Mouse (Mus musculus): ENCODE measurements around the gene Abca12.
A peak's percentile ranks its signal among the peaks of the same experiment; 100 is the strongest.

Abca12 gene

DNA sequence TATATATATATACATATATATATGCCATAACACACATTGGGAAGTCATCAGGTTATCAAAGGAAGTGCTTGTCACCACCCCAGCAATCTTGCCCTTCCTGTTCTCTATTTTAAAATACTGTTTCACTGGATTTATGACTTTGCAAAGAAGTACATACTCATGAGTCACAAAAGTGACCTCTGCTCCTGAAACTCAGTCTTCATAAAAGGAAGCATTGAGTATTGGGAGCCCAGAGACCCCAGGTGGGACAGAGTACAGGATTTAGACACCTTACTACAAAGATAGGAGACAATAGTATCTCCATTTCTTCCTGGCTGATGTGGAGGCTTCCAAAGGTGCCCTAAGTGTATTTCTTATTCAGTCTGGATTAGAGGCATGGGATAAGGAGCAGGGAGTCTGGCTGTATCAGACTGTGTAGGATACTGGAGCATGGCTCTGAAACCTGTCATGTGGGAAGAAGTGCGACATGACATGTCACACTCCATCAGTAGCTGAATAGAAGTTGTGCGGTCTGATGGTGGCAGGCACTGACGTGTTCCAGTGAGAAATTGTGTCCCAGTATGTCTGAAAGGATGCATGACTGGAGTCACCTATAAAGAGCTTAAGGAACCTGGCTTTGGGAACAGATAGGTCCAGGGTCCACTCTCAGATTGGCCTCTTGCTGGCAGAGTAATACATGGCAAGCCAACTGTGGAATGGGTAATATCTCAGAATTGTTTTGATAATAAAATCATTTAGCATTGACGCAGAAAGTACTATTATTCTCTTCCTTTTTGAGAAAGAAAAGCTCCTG is 76.0 kb downstream of the Abca12 start:
- DNase-seq (ENCODE audit: low read depth in 2 of 2, low spot score in 2 of 2): no peak

DNA sequence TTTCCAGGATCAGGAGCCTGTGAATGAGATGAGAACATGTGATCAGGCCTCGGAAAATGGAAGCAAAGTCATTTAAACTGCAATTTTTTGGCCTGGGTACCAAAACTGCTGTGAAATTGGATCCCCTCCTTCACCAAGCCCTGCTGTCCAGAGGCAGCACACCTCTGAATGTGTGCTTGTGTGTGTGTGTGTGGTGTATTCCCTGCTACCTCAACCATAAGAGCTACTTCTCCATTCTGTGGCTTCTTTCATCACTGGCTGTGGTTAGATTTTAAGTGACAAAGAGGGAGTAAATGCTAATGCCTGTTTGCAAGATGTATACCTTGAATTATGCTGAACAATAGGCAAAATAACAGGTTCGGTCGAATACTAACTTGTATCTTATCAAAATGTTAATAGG is 84.4 kb downstream of the Abca12 start:
- DNase-seq (ENCODE audit: low read depth in 2 of 2, low spot score in 2 of 2): no peak

GRCm38 (mm10) chr1:71312171-71312570 is 102.5 kb downstream of the Abca12 start:
- no peak for DNase-seq (ENCODE audit: low read depth in 2 of 2, low spot score in 2 of 2)

GRCm38 (mm10) chr1:71310614-71311013 is 104.1 kb downstream of the Abca12 start:
- no peak for DNase-seq (ENCODE audit: low read depth in 2 of 2, low spot score in 2 of 2)

GRCm38 (mm10) chr1:71307362-71307761 is 107.3 kb downstream of the Abca12 start:
- no peak for DNase-seq (ENCODE audit: low read depth in 2 of 2, low spot score in 2 of 2)

DNA sequence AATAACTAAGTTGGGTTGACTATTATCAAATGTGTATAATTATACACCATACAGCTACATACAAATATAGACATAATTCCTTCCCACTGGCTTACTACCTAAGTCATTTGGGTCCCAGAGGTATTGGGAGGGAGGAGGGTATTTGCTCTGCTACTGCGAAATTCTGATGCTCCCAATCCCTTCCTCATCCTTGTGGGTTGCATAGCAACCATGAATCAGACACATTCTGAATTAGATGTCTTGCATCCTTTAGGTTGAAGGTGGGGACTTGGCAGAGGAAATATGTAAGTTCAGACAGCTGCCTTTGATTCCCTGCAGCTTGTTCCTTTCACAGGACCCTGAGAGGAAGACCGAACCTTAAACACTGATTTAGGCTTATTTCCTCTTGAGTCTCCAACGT is 108.5 kb downstream of the Abca12 start:
- no peak for DNase-seq (ENCODE audit: low read depth in 2 of 2, low spot score in 2 of 2)

GRCm38 (mm10) chr1:71304588-71304987 is 110.1 kb downstream of the Abca12 start:
- DNase-seq (ENCODE audit: low read depth in 2 of 2, low spot score in 2 of 2): no peak

DNA sequence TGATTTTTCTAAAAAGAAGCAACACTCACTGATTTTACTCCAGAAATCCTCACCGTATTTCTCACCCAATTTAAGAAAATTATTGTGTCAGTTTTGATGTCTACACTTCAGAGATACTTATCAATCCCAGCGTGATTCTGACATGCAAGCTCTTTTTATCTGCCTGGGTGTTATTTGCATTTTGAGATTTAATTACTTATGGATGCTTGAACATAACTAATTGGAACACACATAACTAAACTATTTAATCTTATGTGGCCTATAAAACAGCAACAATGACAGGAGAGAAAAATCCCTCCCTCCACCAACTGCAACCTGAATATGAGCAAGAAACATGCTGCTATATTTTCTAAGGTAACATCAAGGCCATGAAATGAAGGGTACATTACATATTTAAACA is 117.7 kb downstream of the Abca12 start:
- no peak for DNase-seq (ENCODE audit: low read depth in 2 of 2, low spot score in 2 of 2)

- DNase-seq (ENCODE audit: low read depth in 2 of 2, low spot score in 2 of 2): no peak
These were observed 118.1 kb downstream of the Abca12 start for GRCm38 (mm10) chr1:71296585-71296984.

DNA sequence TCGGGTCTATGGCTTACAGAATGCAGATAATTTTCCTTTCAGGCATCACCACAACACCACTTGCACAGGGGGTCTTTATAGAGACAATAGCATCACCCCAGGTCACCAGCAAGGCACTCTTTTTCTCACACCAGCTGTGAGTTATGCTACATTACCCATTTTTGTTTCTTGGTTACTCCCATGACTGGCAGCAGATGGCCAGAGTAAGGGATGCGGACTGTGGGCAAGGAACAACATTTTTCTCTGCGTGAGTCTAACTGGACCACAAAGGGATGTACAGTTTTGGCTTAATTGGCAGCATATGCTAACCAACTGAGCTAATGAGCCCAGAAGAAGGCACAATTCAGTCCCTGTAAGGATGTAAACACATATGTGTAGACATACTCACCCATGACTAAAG is 122.8 kb downstream of the Abca12 start:
- no peak for DNase-seq (ENCODE audit: low read depth in 2 of 2, low spot score in 2 of 2)

DNA sequence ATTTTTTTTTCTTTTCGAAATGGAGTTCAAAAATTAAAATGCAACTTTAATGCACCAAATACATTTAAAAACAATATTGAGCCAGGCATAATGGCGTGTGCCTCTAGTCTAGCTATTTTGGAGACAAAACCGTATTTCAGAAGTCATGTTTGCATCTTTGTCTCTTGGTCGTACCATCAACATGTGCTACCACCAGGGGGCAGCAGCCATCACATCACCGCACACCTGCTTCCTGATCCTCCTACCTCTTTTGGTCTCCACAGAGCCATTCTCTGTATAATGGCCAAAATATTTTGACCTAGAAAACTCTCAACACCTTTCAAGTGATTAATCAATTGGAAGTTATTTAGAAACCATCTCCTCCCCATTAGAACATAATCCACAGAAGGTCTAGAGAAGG is 125.2 kb downstream of the Abca12 start:
- peak in 1 of 2 experiments; percentile 1 for DNase-seq (ENCODE audit: low read depth in 2 of 2, low spot score in 2 of 2)

DNA sequence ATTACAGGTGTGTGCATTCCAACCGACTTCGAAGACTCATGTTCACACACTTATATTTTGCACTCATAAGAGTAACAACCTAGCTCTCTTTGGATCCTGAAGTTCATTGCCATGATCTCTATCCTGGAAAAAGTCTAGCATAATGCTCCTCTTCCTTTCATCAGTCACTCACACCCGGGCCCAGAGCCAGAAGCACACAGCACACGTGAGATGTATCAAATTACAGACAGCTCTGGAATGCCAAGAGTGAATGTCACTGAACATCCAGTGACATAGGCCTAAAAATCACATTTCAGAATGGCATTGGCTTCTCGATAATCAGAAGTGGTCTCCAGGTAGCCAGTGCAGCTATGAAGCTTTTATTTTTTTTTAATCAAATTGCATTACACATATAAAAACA is 137.8 kb downstream of the Abca12 start:
- DNase-seq (ENCODE audit: low read depth in 2 of 2, low spot score in 2 of 2): no peak

- no peak for DNase-seq (ENCODE audit: low read depth in 2 of 2, low spot score in 2 of 2)
These were observed 142.2 kb downstream of the Abca12 start for GRCm38 (mm10) chr1:71272550-71272949.

GRCm38 (mm10) chr1:71272077-71272476 is 142.6 kb downstream of the Abca12 start:
- DNase-seq (ENCODE audit: low read depth in 2 of 2, low spot score in 2 of 2): no peak

GRCm38 (mm10) chr1:71270083-71270482 is 144.6 kb downstream of the Abca12 start:
- no peak for DNase-seq (ENCODE audit: low read depth in 2 of 2, low spot score in 2 of 2)

DNA sequence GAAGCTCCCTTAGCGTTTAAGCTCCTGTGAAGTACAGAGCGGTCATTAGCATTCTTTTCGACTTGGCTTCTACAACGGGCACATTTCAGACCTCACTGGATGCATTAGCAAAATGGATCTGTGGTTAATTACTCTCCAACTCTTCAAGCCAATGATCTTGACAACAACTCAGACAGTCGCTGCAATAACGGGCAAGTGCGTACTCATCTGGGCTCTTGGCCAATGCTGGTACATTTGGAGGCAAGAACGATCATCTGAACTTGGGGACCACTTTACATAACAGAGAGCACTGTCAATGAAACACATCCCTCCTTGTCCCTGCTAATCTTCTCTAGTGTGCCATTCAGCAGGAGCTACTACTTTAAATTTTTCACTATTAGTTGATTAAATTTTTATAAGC is 148.1 kb downstream of the Abca12 start:
- DNase-seq (ENCODE audit: low read depth in 2 of 2, low spot score in 2 of 2): no peak

DNA sequence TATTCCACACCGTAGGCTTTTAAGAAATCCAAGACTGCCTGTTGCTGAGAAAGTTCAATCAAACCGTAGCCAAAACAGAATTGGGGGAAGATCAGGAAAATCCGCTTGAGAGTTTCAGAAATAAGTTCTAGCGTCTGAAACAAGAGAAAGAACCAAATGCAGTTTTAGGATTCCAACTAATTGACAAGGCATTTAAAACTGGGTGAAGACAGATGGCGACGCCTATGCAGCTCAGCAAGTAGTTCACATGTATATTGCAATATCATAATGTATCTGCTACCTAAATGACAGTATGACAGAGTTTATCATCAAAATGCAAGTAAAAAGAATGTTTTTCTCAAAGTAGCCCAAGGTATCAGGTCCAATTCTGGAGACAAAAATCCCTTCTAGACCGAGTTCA is 151.2 kb downstream of the Abca12 start:
- DNase-seq (ENCODE audit: low read depth in 2 of 2, low spot score in 2 of 2): no peak

DNA sequence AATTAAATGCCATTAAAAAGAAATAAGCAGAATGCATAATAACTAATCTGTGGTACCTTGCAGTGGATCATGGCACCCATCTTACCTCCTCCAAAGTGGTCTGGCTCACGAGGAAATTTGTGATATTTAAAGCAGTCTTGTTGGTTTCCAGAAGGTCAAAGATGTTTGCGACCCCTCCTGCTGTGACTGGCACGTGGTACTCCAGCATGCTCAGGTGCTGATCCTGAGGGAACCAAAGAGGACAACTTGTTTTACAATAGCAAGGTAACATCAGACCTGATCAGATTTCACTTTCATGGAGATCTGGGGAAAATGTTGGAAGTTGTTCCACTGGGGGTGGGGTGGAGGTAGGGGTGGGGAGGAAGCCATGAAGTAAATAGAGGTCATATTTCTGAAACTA is 170.1 kb downstream of the Abca12 start:
- no peak for DNase-seq (ENCODE audit: low read depth in 2 of 2, low spot score in 2 of 2)

- DNase-seq (ENCODE audit: low read depth in 2 of 2, low spot score in 2 of 2): no peak
These were observed 173.3 kb downstream of the Abca12 start for GRCm38 (mm10) chr1:71241396-71241795.

DNA sequence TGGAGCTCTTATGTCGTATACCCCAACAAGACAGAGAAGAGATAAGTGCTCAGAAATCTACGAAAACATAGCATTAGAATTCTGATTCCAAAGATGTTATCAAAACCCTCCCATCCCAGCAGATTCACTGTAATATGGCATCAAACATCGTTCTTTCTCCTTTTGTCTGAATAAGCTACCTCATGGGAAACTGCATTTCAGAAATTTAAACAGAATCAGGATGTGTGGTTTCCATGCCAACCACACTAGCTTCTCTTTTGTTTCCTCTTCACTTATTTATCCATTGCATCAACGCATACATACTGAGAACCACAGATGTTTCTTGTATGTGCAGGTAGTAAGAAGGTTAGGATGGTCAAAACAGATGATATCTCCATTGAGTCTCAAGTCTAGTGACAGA is 175.1 kb downstream of the Abca12 start:
- no peak for DNase-seq (ENCODE audit: low read depth in 2 of 2, low spot score in 2 of 2)

DNA sequence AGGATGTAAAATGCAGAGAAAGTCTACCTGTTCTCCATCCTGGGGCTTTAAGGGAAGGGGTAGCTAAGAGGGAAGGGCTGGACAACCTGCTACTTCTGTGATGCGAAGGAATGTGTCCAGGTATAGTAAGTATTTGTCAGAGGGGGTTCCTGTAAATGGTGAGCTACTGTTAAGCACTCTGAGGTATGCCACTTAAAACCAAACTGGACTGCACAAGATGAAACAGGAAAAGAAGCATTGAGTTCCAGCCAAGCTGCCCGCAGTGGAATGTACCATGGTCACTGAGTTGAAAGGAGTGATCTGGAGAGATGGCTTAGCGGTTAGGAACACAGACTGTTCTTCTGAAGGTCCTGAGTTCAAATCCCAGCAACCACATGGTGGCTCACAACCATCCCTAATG is 179.4 kb downstream of the Abca12 start:
- no peak for DNase-seq (ENCODE audit: low read depth in 2 of 2, low spot score in 2 of 2)

GRCm38 (mm10) chr1:71231211-71231610 is 183.5 kb downstream of the Abca12 start:
- DNase-seq (ENCODE audit: low read depth in 2 of 2, low spot score in 2 of 2): no peak

DNA sequence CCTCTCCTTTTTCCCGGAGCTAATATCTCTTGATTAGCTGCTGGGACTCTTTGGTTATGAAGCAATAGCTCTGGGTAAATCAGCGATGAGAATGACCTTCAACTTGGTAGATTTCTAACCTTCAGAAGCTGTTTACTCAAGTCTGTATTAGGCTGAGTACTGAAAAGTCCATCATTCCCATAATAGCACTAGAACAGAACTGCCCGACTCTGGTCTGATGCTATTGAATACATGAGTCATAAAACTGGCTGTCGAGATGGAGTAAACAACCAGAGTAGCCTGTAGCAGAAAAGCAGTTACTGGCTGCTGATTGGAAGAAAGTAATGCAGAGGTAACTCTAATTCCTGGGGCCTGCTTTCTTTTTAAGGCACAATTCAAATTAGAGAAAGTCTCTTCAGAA is 211.1 kb downstream of the Abca12 start:
- no peak for DNase-seq (ENCODE audit: low read depth in 2 of 2, low spot score in 2 of 2)
